Mouse (Mus musculus) liver, adult 2 months (tissue): ENCODE measurements at regions not wholly inside any gene's neighbourhood (a gene's known extent, or its start where the extent isn't known, plus 50 kb on each side); places are given as distances from the start of the nearest gene placed in this dataset.

Experiments used
- CTCF ChIP-seq: fragments of 200-500 bp; IDR thresholded peaks from 2 replicates; pipeline ENCODE4 v1.5.1; 2011; ENCODE audit warnings: low read depth, low read length, control low read depth
- POLR2A ChIP-seq: fragments of 200-500 bp; IDR thresholded peaks from 2 replicates; pipeline ENCODE4 v1.6.1; 2011; ENCODE audit warnings: low read length, control low read depth; ENCODE audit not compliant: insufficient read depth; ENCODE audit errors: extremely low read depth

GRCm38 (mm10) chr2:147307488-147308386, 54.0 kb upstream of the Pax1 start:
- TF ChIP-seq CTCF = peak; percentile 98
- TF ChIP-seq POLR2A = no peak
